Mouse (Mus musculus) heart, postnatal 4 days (tissue): ENCODE measurements at regions not wholly inside any gene's neighbourhood (a gene's known extent, or its start where the extent isn't known, plus 50 kb on each side); places are given as distances from the start of the nearest gene placed in this dataset.
A peak's percentile ranks its signal among the peaks of the same experiment; 100 is the strongest.

Experiments
- DNase-seq: peaks from one replicate; pipeline ENCODE4 v3.0.0; 2021

- DNase-seq: no peak
Measured at GRCm38 (mm10) chr4:110125067-110125784, 147.4 kb downstream of the Dmrta2 start.

GRCm38 (mm10) chr4:110127941-110128520, 150.2 kb downstream of the Dmrta2 start:
- no peak for DNase-seq

GRCm38 (mm10) chr4:110128918-110129317, 151.1 kb downstream of the Dmrta2 start:
- peak; percentile 77 for DNase-seq

GRCm38 (mm10) chr4:110129518-110129917, 151.7 kb downstream of the Dmrta2 start:
- DNase-seq: no peak

- peak; percentile 31 for DNase-seq
Measured at GRCm38 (mm10) chr4:110132061-110132460, 154.2 kb downstream of the Dmrta2 start.

- DNase-seq: peak; percentile 20
Measured at GRCm38 (mm10) chr4:110134036-110134435, 156.2 kb downstream of the Dmrta2 start.

GRCm38 (mm10) chr4:110145229-110145628, 167.4 kb downstream of the Dmrta2 start:
- DNase-seq: no peak

- no peak for DNase-seq
Measured at GRCm38 (mm10) chr4:110152103-110152946, 174.5 kb downstream of the Dmrta2 start.
